ENCODE assay signal across 8 mouse cellular contexts in genomic region chr7:45642503-45643255, GRCm38 (mm10). TPM values are rescaled to one million over a fixed set of nuclear protein-coding genes. Genes with fewer than 3 reads are reported as not detected.
DNase-seq lines count a peak whose midpoint lies in the region; ATAC-seq and TF ChIP-seq lines count a peak whose summit lies in the region.

No protein-coding gene starts in this region.

- no peak for ATAC-seq in hindbrain, embryonic 15.5 days (ENCODE audit: low FRiP score, low read depth)
- ATAC-seq in midbrain, embryonic 14.5 days (ENCODE audit: low FRiP score, low TSS enrichment): no peak

- no peak for DNase-seq in kidney, adult 2 months
- DNase-seq in kidney, postnatal 36 days: no peak
- DNase-seq in midbrain, embryonic 14.5 days: no peak
- DNase-seq in adrenal gland, postnatal 10 days: no peak
- DNase-seq in urinary bladder, adult 2 months (ENCODE audit: low spot score): no peak
- no peak for DNase-seq in kidney, adult 11 months

- no peaks in the 10 kb centered on the region for H3K27me3 ChIP-seq in kidney, adult 2 months (replicated peaks; ENCODE audit: control insufficient read depth, insufficient read depth, low read length)
- H3K27me3 ChIP-seq in hindbrain, embryonic 15.5 days: no peaks in the 10 kb centered on the region
- no peaks in the 10 kb centered on the region for H3K27me3 ChIP-seq in midbrain, embryonic 14.5 days (ENCODE audit: control insufficient read depth, insufficient read depth, low read length)

- no peaks in the 10 kb centered on the region for H3K9me3 ChIP-seq in hindbrain, embryonic 15.5 days
- H3K9me3 ChIP-seq in midbrain, embryonic 14.5 days (ENCODE audit: control insufficient read depth, low read length): no peaks in the 10 kb centered on the region

- H3K4me1 ChIP-seq in kidney, adult 2 months (ENCODE audit: control insufficient read depth, insufficient read depth, low read length): no peaks in the 10 kb centered on the region; the same call in 1 of the 2 replicates
- no peaks in the 10 kb centered on the region; the same call in 1 of the 2 replicates for H3K4me1 ChIP-seq in cortical plate, adult 2 months (ENCODE audit: control insufficient read depth, insufficient read depth, low read length)
- H3K4me1 ChIP-seq in hindbrain, embryonic 15.5 days (replicated peaks): peaks cover 38% of the 10 kb centered on the region
- peaks cover 25% of the 10 kb centered on the region for H3K4me1 ChIP-seq in midbrain, embryonic 14.5 days (ENCODE audit: control insufficient read depth, insufficient read depth, low read length)

- 0 out of 2 replicates have a peak overlapping the region, but pooled peaks have one; percentile 10 for H3K27ac ChIP-seq in kidney, adult 2 months (ENCODE audit: insufficient read depth, low read depth, low read length)
- H3K27ac ChIP-seq in cortical plate, adult 2 months (ENCODE audit: insufficient read depth, low read length): no peak overlapping the region
- peak overlapping the region; percentile 90 for H3K27ac ChIP-seq in hindbrain, embryonic 15.5 days (replicated peaks)
- peak overlapping the region; percentile 92 for H3K27ac ChIP-seq in midbrain, embryonic 14.5 days (replicated peaks; ENCODE audit: low read depth, low read length)

- 48% methylated on average over 16 of the region's 16 CpGs for WGBS in kidney, adult 2 months
- WGBS in hindbrain, embryonic 15.5 days: 36% methylated on average over 16 of the region's 16 CpGs
- 34% methylated on average over 16 of the region's 16 CpGs for WGBS in midbrain, embryonic 14.5 days

- peak overlapping the region; percentile 82 for H3K4me2 ChIP-seq in hindbrain, embryonic 15.5 days
- peak overlapping the region; percentile 89 for H3K4me2 ChIP-seq in midbrain, embryonic 14.5 days (ENCODE audit: low read length)

- TF ChIP-seq POLR2A in kidney, adult 2 months (IDR thresholded peaks at IDR 0.05; ENCODE audit: low read depth, low read length): no peak
- TF ChIP-seq POLR2A in cortical plate, adult 2 months (IDR thresholded peaks at IDR 0.05; ENCODE audit: extremely low read depth, insufficient read depth, low read length): no peak

- H3K9ac ChIP-seq in hindbrain, embryonic 15.5 days: peak overlapping the region; percentile 74
- H3K9ac ChIP-seq in midbrain, embryonic 14.5 days (replicated peaks; ENCODE audit: low read length): peak overlapping the region; percentile 73

- H3K36me3 ChIP-seq in kidney, adult 2 months (ENCODE audit: control insufficient read depth, insufficient read depth, low read length): no peaks in the 10 kb centered on the region
- no peaks in the 10 kb centered on the region for H3K36me3 ChIP-seq in hindbrain, embryonic 15.5 days
- H3K36me3 ChIP-seq in midbrain, embryonic 14.5 days (ENCODE audit: control insufficient read depth, insufficient read depth, low read length): no peaks in the 10 kb centered on the region

- TF ChIP-seq CTCF in kidney, adult 2 months (conservative IDR thresholded peaks at IDR 0.05; ENCODE audit: insufficient read depth, insufficient read length, low read depth, low read length): no peak
- TF ChIP-seq CTCF in cortical plate, adult 2 months (IDR thresholded peaks at IDR 0.05; ENCODE audit: extremely low read depth, insufficient read depth, low read length): no peak

- H3K4me3 ChIP-seq in kidney, adult 2 months (ENCODE audit: insufficient read depth, low read depth, low read length): peak overlapping the region; percentile 48
- H3K4me3 ChIP-seq in cortical plate, adult 2 months (ENCODE audit: insufficient read depth, low read length): peak overlapping the region; percentile 43
- peak overlapping the region; percentile 49 for H3K4me3 ChIP-seq in hindbrain, embryonic 15.5 days
- H3K4me3 ChIP-seq in midbrain, embryonic 14.5 days (replicated peaks; ENCODE audit: low read depth, low read length): peak overlapping the region; percentile 47

RNA-seq across cellular contexts. Expression of gene Mamstr, which starts 2.9 kb away (rescaled TPM):
- 2.1 and 2.5 TPM in 2 replicates for polyA plus RNA-seq in kidney, adult 2 months (2012; rRNA removed)
- polyA plus RNA-seq in cortical plate, adult 2 months (2012; rRNA removed): 5.2 and 7.1 TPM in 2 replicates
- 4.0 and 5.2 TPM in 2 replicates for polyA plus RNA-seq in hindbrain, embryonic 15.5 days (2015; fragmentation: Nextera tagmentation; extraction: Ambion mirVana)
- polyA plus RNA-seq in midbrain, embryonic 14.5 days (2014; fragmentation: Nextera tagmentation; extraction: Ambion mirVana): 3.0 and 4.3 TPM in 2 replicates
- 10 to 100 TPM in 1 of 2 experiments, 1 to 10 TPM in 1; 8.3 to 13.2 TPM for total RNA-seq in adrenal gland, postnatal 10 days (2021)
- 8.4 and 11.3 TPM in 2 replicates for polyA plus RNA-seq in urinary bladder, adult 2 months (2012; rRNA removed)

RNA-seq across cellular contexts. Expression of gene Rasip1, which starts 15.4 kb away (rescaled TPM):
- polyA plus RNA-seq in kidney, adult 2 months (2012; rRNA removed): 19.9 and 20.4 TPM in 2 replicates
- 6.9 and 7.8 TPM in 2 replicates for polyA plus RNA-seq in cortical plate, adult 2 months (2012; rRNA removed)
- 20.2 and 24.3 TPM in 2 replicates for polyA plus RNA-seq in hindbrain, embryonic 15.5 days (2015; fragmentation: Nextera tagmentation; extraction: Ambion mirVana)
- polyA plus RNA-seq in midbrain, embryonic 14.5 days (2014; fragmentation: Nextera tagmentation; extraction: Ambion mirVana): 12.3 and 14.9 TPM in 2 replicates
- total RNA-seq in adrenal gland, postnatal 10 days (2021): 10 to 100 TPM; 35.6 to 37.9 TPM
- polyA plus RNA-seq in urinary bladder, adult 2 months (2012; rRNA removed): 7.3 and 11.8 TPM in 2 replicates

RNA-seq across cellular contexts. Expression of gene Izumo1, which starts 21.1 kb away (rescaled TPM):
- polyA plus RNA-seq in kidney, adult 2 months (2012; rRNA removed): 0.29 and 0.34 TPM in 2 replicates
- polyA plus RNA-seq in cortical plate, adult 2 months (2012; rRNA removed): 0.09 and 0.13 TPM in 2 replicates
- 0.08 and 0.09 TPM in 2 replicates for polyA plus RNA-seq in hindbrain, embryonic 15.5 days (2015; fragmentation: Nextera tagmentation; extraction: Ambion mirVana)
- polyA plus RNA-seq in midbrain, embryonic 14.5 days (2014; fragmentation: Nextera tagmentation; extraction: Ambion mirVana): not detected in 2 replicates
- under 1 TPM; 0.39 to 0.73 TPM for total RNA-seq in adrenal gland, postnatal 10 days (2021)
- 0.23 and 0.27 TPM in 2 replicates for polyA plus RNA-seq in urinary bladder, adult 2 months (2012; rRNA removed)

RNA-seq across cellular contexts. Expression of gene Fut2, which starts 23.5 kb away (rescaled TPM):
- polyA plus RNA-seq in kidney, adult 2 months (2012; rRNA removed): not detected in 2 replicates
- polyA plus RNA-seq in cortical plate, adult 2 months (2012; rRNA removed): 0.21 and 0.28 TPM in 2 replicates
- 0.05 and 0.32 TPM in 2 replicates for polyA plus RNA-seq in hindbrain, embryonic 15.5 days (2015; fragmentation: Nextera tagmentation; extraction: Ambion mirVana)
- 0.11 and 0.12 TPM in 2 replicates for polyA plus RNA-seq in midbrain, embryonic 14.5 days (2014; fragmentation: Nextera tagmentation; extraction: Ambion mirVana)
- not detected for total RNA-seq in adrenal gland, postnatal 10 days (2021)
- polyA plus RNA-seq in urinary bladder, adult 2 months (2012; rRNA removed): 1.8 and 3.3 TPM in 2 replicates

RNA-seq across cellular contexts. Expression of gene Fut1, which starts 25.6 kb away (rescaled TPM):
- 0.05 and 0.11 TPM in 2 replicates for polyA plus RNA-seq in kidney, adult 2 months (2012; rRNA removed)
- polyA plus RNA-seq in cortical plate, adult 2 months (2012; rRNA removed): 0.09 and 0.15 TPM in 2 replicates
- not detected in 2 replicates for polyA plus RNA-seq in hindbrain, embryonic 15.5 days (2015; fragmentation: Nextera tagmentation; extraction: Ambion mirVana)
- not detected in 2 replicates for polyA plus RNA-seq in midbrain, embryonic 14.5 days (2014; fragmentation: Nextera tagmentation; extraction: Ambion mirVana)
- total RNA-seq in adrenal gland, postnatal 10 days (2021): under 1 TPM in 1 of 2 experiments, not detected in 1; 0.21 TPM
- polyA plus RNA-seq in urinary bladder, adult 2 months (2012; rRNA removed): 0.04 TPM in 1 of 2 replicates, not detected in the other
